Mouse (Mus musculus) forebrain, embryonic 16.5 days (tissue): ENCODE data around the gene Smc6. TPM values are rescaled to one million over a fixed set of nuclear protein-coding genes. Genes with fewer than 3 reads are reported as not detected.

Experiments
- ATAC-seq: fragments of 200-750 bp; cut with Nextera tagmentation; 2 replicates; pipeline ENCODE4 v1.8.0; 2017; ENCODE audit warnings: mild to moderate bottlenecking, moderate library complexity
- H3K27ac ChIP-seq: fragments of 300-500 bp; sonication (generic); 2 replicates; pipeline ENCODE4 v1.5.1; 2014; ENCODE audit warnings: low read length, control low read depth
- H3K27me3 ChIP-seq: fragments of 300-500 bp; sonication (generic); replicated peaks from 2 replicates; pipeline ENCODE4 v1.6.1; 2014; ENCODE audit warnings: low read length; ENCODE audit not compliant: control insufficient read depth, insufficient read depth
- H3K36me3 ChIP-seq: fragments of 300-500 bp; sonication (generic); 2 replicates; pipeline ENCODE4 v1.6.1; 2014; ENCODE audit not compliant: control insufficient read depth, insufficient read depth
- H3K4me1 ChIP-seq: fragments of 300-500 bp; sonication (generic); replicated peaks from 2 replicates; pipeline ENCODE4 v1.6.1; 2014; ENCODE audit warnings: low read length; ENCODE audit not compliant: control insufficient read depth, insufficient read depth
- H3K4me2 ChIP-seq: fragments of 300-500 bp; sonication (generic); 2 replicates; pipeline ENCODE4 v1.6.1; 2014; ENCODE audit warnings: mild to moderate bottlenecking, low read length, control low read depth
- H3K4me3 ChIP-seq: fragments of 300-500 bp; sonication (generic); replicated peaks from 2 replicates; pipeline ENCODE4 v1.5.1; 2014; ENCODE audit warnings: mild to moderate bottlenecking, low read length, control low read depth
- H3K9ac ChIP-seq: fragments of 300-500 bp; sonication (generic); replicated peaks from 2 replicates; pipeline ENCODE4 v1.6.1; 2014; ENCODE audit warnings: low read depth, low read length, control low read depth
- H3K9me3 ChIP-seq: fragments of 300-500 bp; sonication (generic); 2 replicates; pipeline ENCODE4 v1.6.1; 2016; ENCODE audit warnings: low read length; ENCODE audit not compliant: control insufficient read depth
- WGBS: fragments of 180-500 bp; shearing (Covaris S2); extraction: QIAGEN DNeasy Blood & Tissue Kit; methylation state at CpG from one replicate; pipeline ENCODE4 v1.1.7; 2014; 5-methylcytosine and 5-hydroxymethylcytosine counted together
- polyA plus RNA-seq: library from polyadenylated mRNA; unstranded; fragments of >200 nt; fragmentation: Nextera tagmentation; extraction: Ambion mirVana; gene quantifications from 2 replicates; pipeline ENCODE4 v1.2.1, GENCODE M21; 2015

Gene Smc6
- polyA plus RNA-seq, 1 experiment from 2014 or later, result 112 TPM

- Histone ChIP-seq H3K9me3 (no peaks in the 10 kb centered on the region), H3K27ac (no peak overlapping the region), H3K27me3 (no peaks in the 10 kb centered on the region), H3K4me1 (peaks cover 4% of the 10 kb centered on the region), H3K4me3 (no peak overlapping the region), H3K9ac (no peak overlapping the region), H3K4me2 (no peak overlapping the region), H3K36me3 (peaks cover 8% of the 10 kb centered on the region)
- ATAC-seq, result no peak
- 70% methylated on average over 1 of the region's 1 CpGs for WGBS
These were observed 7.5 kb downstream of the Smc6 start for GRCm38 (mm10) chr12:11273185-11273584.

- 85% methylated on average over 2 of the region's 2 CpGs for WGBS
- H3K27ac ChIP-seq, result no peak overlapping the region
- H3K4me1 ChIP-seq, result no peaks in the 10 kb centered on the region
- H3K4me2 ChIP-seq, result no peak overlapping the region
- H3K9me3 ChIP-seq, result no peaks in the 10 kb centered on the region
- peaks cover 16% of the 10 kb centered on the region for H3K36me3 ChIP-seq
- H3K4me3 ChIP-seq, result no peak overlapping the region
- H3K27me3 ChIP-seq, result no peaks in the 10 kb centered on the region
- no peak overlapping the region for H3K9ac ChIP-seq
- no peak for ATAC-seq
These were observed 10.9 kb downstream of the Smc6 start for GRCm38 (mm10) chr12:11276632-11277031.

GRCm38 (mm10) chr12:11277207-11277606 lies 11.5 kb downstream of the Smc6 start:
- H3K27ac ChIP-seq, result no peak overlapping the region
- H3K27me3 ChIP-seq, result no peaks in the 10 kb centered on the region
- no peak overlapping the region for H3K9ac ChIP-seq
- H3K4me2 ChIP-seq, result no peak overlapping the region
- H3K4me3 ChIP-seq, result no peak overlapping the region
- no peaks in the 10 kb centered on the region for H3K9me3 ChIP-seq
- peaks cover 16% of the 10 kb centered on the region for H3K36me3 ChIP-seq
- ATAC-seq, result no peak
- WGBS, result 92% methylated on average over 6 of the region's 6 CpGs
- H3K4me1 ChIP-seq, result no peaks in the 10 kb centered on the region

GRCm38 (mm10) chr12:11279886-11280285 lies 14.2 kb downstream of the Smc6 start:
- no peak for ATAC-seq

GRCm38 (mm10) chr12:11281584-11281983 lies 15.9 kb downstream of the Smc6 start:
- H3K4me1 ChIP-seq, result no peaks in the 10 kb centered on the region
- no peak overlapping the region for H3K4me2 ChIP-seq
- H3K36me3 ChIP-seq, result peaks cover 27% of the 10 kb centered on the region
- no peak overlapping the region for H3K27ac ChIP-seq
- H3K9me3 ChIP-seq, result no peaks in the 10 kb centered on the region
- 92% methylated on average over 2 of the region's 2 CpGs for WGBS
- no peaks in the 10 kb centered on the region for H3K27me3 ChIP-seq
- H3K9ac ChIP-seq, result no peak overlapping the region
- ATAC-seq, result no peak
- H3K4me3 ChIP-seq, result no peak overlapping the region

More at GRCm38 (mm10) chr12:11279886-11280285, 14.2 kb downstream of the Smc6 start:
- Histone ChIP-seq H3K9ac (no peak overlapping the region), H3K27ac (no peak overlapping the region), H3K4me3 (no peak overlapping the region), H3K9me3 (no peaks in the 10 kb centered on the region), H3K27me3 (no peaks in the 10 kb centered on the region), H3K36me3 (peaks cover 19% of the 10 kb centered on the region), H3K4me2 (no peak overlapping the region), H3K4me1 (no peaks in the 10 kb centered on the region)
- 93% methylated on average over 3 of the region's 3 CpGs for WGBS

GRCm38 (mm10) chr12:11286382-11286781 lies 20.7 kb downstream of the Smc6 start:
- Histone ChIP-seq H3K27ac (no peak overlapping the region), H3K36me3 (peaks cover 18% of the 10 kb centered on the region)

GRCm38 (mm10) chr12:11300858-11301257 lies 35.2 kb downstream of the Smc6 start:
- Histone ChIP-seq H3K9me3 (no peaks in the 10 kb centered on the region), H3K9ac (no peak overlapping the region), H3K4me1 (no peaks in the 10 kb centered on the region), H3K36me3 (peaks cover 11% of the 10 kb centered on the region), H3K27me3 (no peaks in the 10 kb centered on the region), H3K4me2 (no peak overlapping the region), H3K4me3 (no peak overlapping the region), H3K27ac (no peak overlapping the region)
- WGBS, result 100% methylated on average over 1 of the region's 1 CpGs
- no peak for ATAC-seq

More at GRCm38 (mm10) chr12:11286382-11286781, 20.7 kb downstream of the Smc6 start:
- Histone ChIP-seq H3K9ac (no peak overlapping the region), H3K4me3 (no peak overlapping the region), H3K4me2 (no peak overlapping the region), H3K27me3 (no peaks in the 10 kb centered on the region), H3K4me1 (no peaks in the 10 kb centered on the region), H3K9me3 (no peaks in the 10 kb centered on the region)
- ATAC-seq, result no peak
- 95% methylated on average over 2 of the region's 2 CpGs for WGBS

- Histone ChIP-seq H3K4me3 (no peak overlapping the region), H3K9me3 (no peaks in the 10 kb centered on the region), H3K36me3 (peaks cover 20% of the 10 kb centered on the region), H3K27ac (no peak overlapping the region), H3K9ac (no peak overlapping the region), H3K27me3 (no peaks in the 10 kb centered on the region), H3K4me1 (no peaks in the 10 kb centered on the region), H3K4me2 (no peak overlapping the region)
- no peak for ATAC-seq
- 94% methylated on average over 8 of the region's 8 CpGs for WGBS
These were observed 41.3 kb downstream of the Smc6 start for GRCm38 (mm10) chr12:11306753-11307645.

- 97% methylated on average over 2 of the region's 2 CpGs for WGBS
These were observed 45.4 kb downstream of the Smc6 start for GRCm38 (mm10) chr12:11311106-11311505.

More at GRCm38 (mm10) chr12:11311106-11311505, 45.4 kb downstream of the Smc6 start:
- H3K9ac ChIP-seq, result no peak overlapping the region
- H3K27me3 ChIP-seq, result no peaks in the 10 kb centered on the region
- H3K9me3 ChIP-seq, result no peaks in the 10 kb centered on the region
- H3K36me3 ChIP-seq, result peaks cover 26% of the 10 kb centered on the region
- no peak overlapping the region for H3K27ac ChIP-seq
- H3K4me2 ChIP-seq, result no peak overlapping the region
- H3K4me3 ChIP-seq, result no peak overlapping the region
- H3K4me1 ChIP-seq, result no peaks in the 10 kb centered on the region
- ATAC-seq, result no peak
